9 mouse cellular contexts compared by ENCODE assay signal in genomic region chr8:11312349-11313175, GRCm38 (mm10). TPM values are rescaled to one million over a fixed set of nuclear protein-coding genes. Genes with fewer than 3 reads are reported as not detected.
A peak's percentile ranks its signal among the peaks of the same experiment; 100 is the strongest.
DNase-seq lines count a peak whose midpoint lies in the region; ATAC-seq and TF ChIP-seq lines count a peak whose summit lies in the region.
"Had no signal": no experiment of that assay in that cellular context is flagged by ENCODE, and none has a peak within 500 bp of the region (broad histone marks: within the 10 kb centered on the region; RNA-seq: fewer than 3 reads in every experiment).

Gene Col4a2 (plus strand): TSS chr8:11312805.
Gene Col4a1 (minus strand): TSS chr8:11312826.

- WGBS in spleen, adult 2 months: 1% methylated on average over 65 of the region's 87 CpGs
- WGBS in forebrain, embryonic 13.5 days: under 1% methylated on average over 63 of the region's 87 CpGs
- WGBS in heart, embryonic 14.5 days: under 1% methylated on average over 78 of the region's 87 CpGs
- 1% methylated on average over 83 of the region's 87 CpGs for WGBS in liver, adult 2 months
- under 1% methylated on average over 81 of the region's 87 CpGs for WGBS in neural tube, embryonic 11.5 days

- ATAC-seq in forebrain, embryonic 13.5 days: peak; percentile 80
- peak; percentile 68 for ATAC-seq in heart, embryonic 14.5 days (ENCODE audit: insufficient number of reproducible peaks, insufficient read depth, low FRiP score, low read depth)
- peak; percentile 56; the same call in 1 of the 2 replicates for ATAC-seq in neural tube, embryonic 11.5 days (ENCODE audit: insufficient read depth, low FRiP score, low TSS enrichment)

- peak within 1 kb of the TSS; percentile 96 for H3K4me2 ChIP-seq in forebrain, embryonic 13.5 days
- H3K4me2 ChIP-seq in heart, embryonic 14.5 days (ENCODE audit: low read length): peak within 1 kb of the TSS; percentile 88
- peak within 1 kb of the TSS; percentile 89 for H3K4me2 ChIP-seq in neural tube, embryonic 11.5 days (ENCODE audit: low read depth)

- H3K4me3 ChIP-seq in spleen, adult 2 months (ENCODE audit: extremely low read depth, insufficient read depth, insufficient read length): peak within 1 kb of the TSS; percentile 42
- H3K4me3 ChIP-seq in forebrain, embryonic 13.5 days: peak within 1 kb of the TSS; percentile 64
- H3K4me3 ChIP-seq in heart, embryonic 14.5 days (ENCODE audit: control insufficient read depth in 1 of 2, insufficient read depth in 1 of 2, low read depth in 1 of 2, low read length in 2 of 2): peak within 1 kb of the TSS; percentile 90 to 91
- peak within 1 kb of the TSS; percentile 77 for H3K4me3 ChIP-seq in liver, adult 2 months (ENCODE audit: insufficient read depth, low read depth, low read length)
- peak within 1 kb of the TSS; percentile 70 for H3K4me3 ChIP-seq in neural tube, embryonic 11.5 days (ENCODE audit: low read depth, low read length)

- DNase-seq in spleen, adult 2 months (ENCODE audit: low read depth in 1 of 2, low spot score in 2 of 2): peak in 1 of 2 experiments; percentile 8
- DNase-seq in spleen, adult 12 weeks (ENCODE audit: low spot score): no peak
- DNase-seq in kidney, postnatal 10 days: peak; percentile 92
- no peak for DNase-seq in liver, adult 2 months (ENCODE audit: extremely low read depth, low read depth, low spot score)
- peak; percentile 79 for DNase-seq in neural tube, embryonic 11.5 days (ENCODE audit: low spot score)
- peak; percentile 73 for DNase-seq in urinary bladder, adult 2 months (ENCODE audit: low spot score)

- H3K36me3 ChIP-seq in spleen, adult 2 months (ENCODE audit: control insufficient read depth, insufficient read depth, low read length): no peaks in the 10 kb centered on the region
- no peaks in the 10 kb centered on the region for H3K36me3 ChIP-seq in forebrain, embryonic 13.5 days (ENCODE audit: poor library complexity, severe bottlenecking)
- peaks cover 18% of the 10 kb centered on the region for H3K36me3 ChIP-seq in heart, embryonic 14.5 days (ENCODE audit: control insufficient read depth, insufficient read depth, low read length)
- no peaks in the 10 kb centered on the region for H3K36me3 ChIP-seq in liver, adult 2 months (ENCODE audit: control insufficient read depth, insufficient read depth, low read length)
- H3K36me3 ChIP-seq in neural tube, embryonic 11.5 days (ENCODE audit: control insufficient read depth, insufficient read depth, low read length): no peaks in the 10 kb centered on the region
- H3K36me3 ChIP-seq: G1E had no signal

- peaks cover 3% of the 10 kb centered on the region for H3K27me3 ChIP-seq in spleen, adult 2 months (ENCODE audit: control insufficient read depth, insufficient read depth, low read length)
- H3K27me3 ChIP-seq in forebrain, embryonic 13.5 days: peaks cover 71% of the 10 kb centered on the region
- no peaks in the 10 kb centered on the region for H3K27me3 ChIP-seq in heart, embryonic 14.5 days (ENCODE audit: control insufficient read depth, insufficient read depth, low read length)
- H3K27me3 ChIP-seq in liver, adult 2 months (ENCODE audit: control insufficient read depth, insufficient read depth, low read length): no peaks in the 10 kb centered on the region
- peaks cover 30% of the 10 kb centered on the region for H3K27me3 ChIP-seq in neural tube, embryonic 11.5 days (ENCODE audit: control insufficient read depth, insufficient read depth, low read length)

- TF ChIP-seq CTCF in spleen, adult 2 months (IDR thresholded peaks at IDR 0.05; ENCODE audit: extremely low read depth, insufficient read depth, insufficient read length, insufficient replicate concordance): no peak
- TF ChIP-seq CTCF in liver, adult 2 months (IDR thresholded peaks at IDR 0.05; ENCODE audit: low read depth, low read length): no peak

- TF ChIP-seq POLR2A in spleen, adult 2 months (IDR thresholded peaks at IDR 0.05; ENCODE audit: low read depth, low read length): no peak
- 0 out of 2 replicates have a peak, but pooled peaks have one; percentile 25 for TF ChIP-seq POLR2A in liver, adult 2 months (IDR thresholded peaks at IDR 0.05; ENCODE audit: extremely low read depth, insufficient read depth, low read length)

- no peaks in the 10 kb centered on the region for H3K4me1 ChIP-seq in spleen, adult 2 months (ENCODE audit: control insufficient read depth, insufficient read depth, insufficient read length)
- H3K4me1 ChIP-seq in forebrain, embryonic 13.5 days: peaks cover 24% of the 10 kb centered on the region
- H3K4me1 ChIP-seq in heart, embryonic 14.5 days (ENCODE audit: control insufficient read depth in 2 of 2, insufficient read depth in 2 of 2, low read length in 2 of 2): peaks cover 47 to 65% of the 10 kb centered on the region in 2 experiments
- peaks cover 5% of the 10 kb centered on the region for H3K4me1 ChIP-seq in liver, adult 2 months (ENCODE audit: control insufficient read depth, insufficient read depth, low read length)
- peaks cover 16% of the 10 kb centered on the region for H3K4me1 ChIP-seq in neural tube, embryonic 11.5 days (ENCODE audit: control insufficient read depth, insufficient read depth, low read length)

- H3K79me2 ChIP-seq in liver, adult 2 months (ENCODE audit: control insufficient read depth, insufficient read depth, low read length): peaks cover 12% of the 10 kb centered on the region; the same call in 1 of the 2 replicates

- peak within 1 kb of the TSS; percentile 74 for H3K9ac ChIP-seq in forebrain, embryonic 13.5 days
- H3K9ac ChIP-seq in heart, embryonic 14.5 days (ENCODE audit: low read length): peak within 1 kb of the TSS; percentile 97
- H3K9ac ChIP-seq in liver, adult 2 months (ENCODE audit: low read depth, low read length): peak within 1 kb of the TSS; percentile 85
- peak within 1 kb of the TSS; percentile 68 for H3K9ac ChIP-seq in neural tube, embryonic 11.5 days (ENCODE audit: low read length)

- peak within 1 kb of the TSS; percentile 71 for H3K27ac ChIP-seq in spleen, adult 2 months (ENCODE audit: insufficient read depth, low read length)
- no peak within 1 kb of the TSS for H3K27ac ChIP-seq in forebrain, embryonic 13.5 days
- H3K27ac ChIP-seq in heart, embryonic 14.5 days (replicated peaks in 1 of 2; ENCODE audit: control insufficient read depth in 1 of 2, insufficient read depth in 1 of 2, low read depth in 2 of 2, low read length in 2 of 2): peak within 1 kb of the TSS; percentile 80 to 88
- peak within 1 kb of the TSS; percentile 25 for H3K27ac ChIP-seq in liver, adult 2 months (replicated peaks; ENCODE audit: insufficient read depth, low read depth, low read length)
- peak within 1 kb of the TSS; percentile 45; the same call in 1 of the 2 replicates for H3K27ac ChIP-seq in neural tube, embryonic 11.5 days (ENCODE audit: low read depth, low read length)

- no peaks in the 10 kb centered on the region for H3K9me3 ChIP-seq in forebrain, embryonic 13.5 days (replicated peaks)
- no peaks in the 10 kb centered on the region for H3K9me3 ChIP-seq in heart, embryonic 14.5 days (ENCODE audit: control insufficient read depth, low read length)
- H3K9me3 ChIP-seq in neural tube, embryonic 11.5 days (ENCODE audit: control insufficient read depth, low read length): no peaks in the 10 kb centered on the region
- H3K9me3 ChIP-seq: G1E had no signal

RNA-seq across cellular contexts. Expression of gene Col4a2, which starts in this region (rescaled TPM):
- 36.0 and 40.8 TPM in 2 replicates for polyA plus RNA-seq in spleen, adult 2 months (2012; rRNA removed)
- 21.7 and 24.0 TPM in 2 replicates for polyA plus RNA-seq in forebrain, embryonic 13.5 days (2015; fragmentation: Nextera tagmentation; extraction: Ambion mirVana)
- polyA plus RNA-seq in heart, embryonic 14.5 days (2014; fragmentation: Nextera tagmentation; extraction: Ambion mirVana): 77.7 and 80.3 TPM in 2 replicates
- 7.7 and 10.9 TPM in 2 replicates for total RNA-seq in liver, adult 2 months (2014; rRNA removed)
- polyA plus RNA-seq in liver, adult 2 months (2012; rRNA removed): 6.1 and 8.0 TPM in 2 replicates
- 34.9 and 36.2 TPM in 2 replicates for polyA plus RNA-seq in neural tube, embryonic 11.5 days (2014; fragmentation: Nextera tagmentation; extraction: Ambion mirVana)
- 109 and 190 TPM in 2 replicates for polyA plus RNA-seq in urinary bladder, adult 2 months (2012; rRNA removed)
- polyA plus RNA-seq: G1E had no signal

RNA-seq across cellular contexts. Expression of gene Col4a1, which starts in this region (rescaled TPM):
- 111 and 123 TPM in 2 replicates for polyA plus RNA-seq in spleen, adult 2 months (2012; rRNA removed)
- polyA plus RNA-seq in forebrain, embryonic 13.5 days (2015; fragmentation: Nextera tagmentation; extraction: Ambion mirVana): 50.8 and 53.5 TPM in 2 replicates
- 250 and 253 TPM in 2 replicates for polyA plus RNA-seq in heart, embryonic 14.5 days (2014; fragmentation: Nextera tagmentation; extraction: Ambion mirVana)
- total RNA-seq in liver, adult 2 months (2014; rRNA removed): 25.7 and 28.3 TPM in 2 replicates
- polyA plus RNA-seq in liver, adult 2 months (2012; rRNA removed): 21.8 and 29.1 TPM in 2 replicates
- 125 and 130 TPM in 2 replicates for polyA plus RNA-seq in neural tube, embryonic 11.5 days (2014; fragmentation: Nextera tagmentation; extraction: Ambion mirVana)
- polyA plus RNA-seq in urinary bladder, adult 2 months (2012; rRNA removed): 261 and 385 TPM in 2 replicates
- polyA plus RNA-seq: G1E had no signal

Comparison
In these comparisons a context has a peak if more than half of its experiments do, and no peak if none do; other contexts are left out.
1. DNase-seq: peak in kidney, postnatal 10 days (single experiment), neural tube, embryonic 11.5 days (single experiment) and urinary bladder, adult 2 months (single experiment); none in spleen, adult 12 weeks (single experiment) and liver, adult 2 months (single experiment).
2. Peak in every context shown above with its lines, with median percentiles within 50 percentile points of each other: H3K4me3 ChIP-seq, ATAC-seq, H3K4me2 ChIP-seq and H3K9ac ChIP-seq.